Mouse (Mus musculus) E14TG2a.4 (cell line): Measurements from ENCODE around the gene Ankrd37.

Experiments used
- H3K27me3 ChIP-seq: 2 replicates; pipeline ENCODE4 v1.6.1; 2014; ENCODE audit warnings: low read length, control low read depth; ENCODE audit not compliant: insufficient read depth
- H3K36me3 ChIP-seq: 2 replicates; pipeline ENCODE4 v1.6.1; 2014; ENCODE audit warnings: low read length, control low read depth; ENCODE audit not compliant: insufficient read depth
- H3K4me1 ChIP-seq: replicated peaks from 2 replicates; pipeline ENCODE4 v1.6.1; 2014; ENCODE audit warnings: low read depth, low read length, control low read depth
- H3K4me3 ChIP-seq: replicated peaks from 2 replicates; pipeline ENCODE4 v1.5.1; 2014; ENCODE audit warnings: mild to moderate bottlenecking, low read length
- H3K9me3 ChIP-seq: 2 replicates; pipeline ENCODE4 v1.6.1; 2014; ENCODE audit warnings: low read length, control low read depth
- CTCF ChIP-seq: conservative IDR thresholded peaks from 2 replicates; pipeline ENCODE4 v1.5.1; 2014; ENCODE audit warnings: low read length
- NANOG ChIP-seq: IDR thresholded peaks from 2 replicates; pipeline ENCODE4 v1.6.1; 2014; ENCODE audit warnings: borderline replicate concordance, low read length, mixed read lengths
- POU5F1 ChIP-seq: IDR thresholded peaks from 2 replicates; pipeline ENCODE4 v1.6.1; 2014; ENCODE audit warnings: low read length, borderline replicate concordance

Ankrd37 gene

GRCm38 (mm10) chr8:45988189-45988588 is 17.3 kb downstream of the Ankrd37 start:
- H3K4me1 ChIP-seq: 0 out of 2 replicates have a peak, but pooled peaks cover 4% of the 10 kb centered on the region
- no peak for TF ChIP-seq NANOG
- no peak for TF ChIP-seq POU5F1
- no peak for TF ChIP-seq CTCF
- no peaks in the 10 kb centered on the region for H3K27me3 ChIP-seq
- no peak overlapping the region for H3K4me3 ChIP-seq
- H3K36me3 ChIP-seq: peaks cover 10% of the 10 kb centered on the region; the same call in 1 of the 2 replicates
- H3K9me3 ChIP-seq: no peaks in the 10 kb centered on the region

GRCm38 (mm10) chr8:45986665-45987064 is 18.8 kb downstream of the Ankrd37 start:
- TF ChIP-seq NANOG (no peak), POU5F1 (no peak), CTCF (no peak)
- no peaks in the 10 kb centered on the region for H3K9me3 ChIP-seq
- no peak overlapping the region for H3K4me3 ChIP-seq
- no peaks in the 10 kb centered on the region for H3K27me3 ChIP-seq
- peaks cover 10% of the 10 kb centered on the region; the same call in 1 of the 2 replicates for H3K36me3 ChIP-seq
- H3K4me1 ChIP-seq: 0 out of 2 replicates have a peak, but pooled peaks cover 4% of the 10 kb centered on the region

- Histone ChIP-seq H3K4me1 (0 out of 2 replicates have a peak, but pooled peaks cover 3% of the 10 kb centered on the region), H3K36me3 (peaks cover 8% of the 10 kb centered on the region; the same call in 1 of the 2 replicates), H3K4me3 (peak overlapping the region; percentile 77), H3K9me3 (peaks cover 56% of the 10 kb centered on the region), H3K27me3 (no peaks in the 10 kb centered on the region)
- TF ChIP-seq NANOG (no peak), POU5F1 (no peak), CTCF (no peak)
Measured at GRCm38 (mm10) chr8:45975837-45976468, 29.6 kb downstream of the Ankrd37 start.

- H3K4me3 ChIP-seq: peak within 1 kb of the TSS; percentile 77
Measured at GRCm38 (mm10) chr8:45975126-45975836, 30.2 kb downstream of the Ankrd37 start, which contains the start of the genes 1700029J07Rik and Ufsp2. Gene 1700029J07Rik, minus strand, starts transcription at chr8:45975252. Gene Ufsp2, plus strand, starts transcription at chr8:45975528.

GRCm38 (mm10) chr8:45973988-45974505 is 31.5 kb downstream of the Ankrd37 start:
- peaks cover 5% of the 10 kb centered on the region; the same call in 1 of the 2 replicates for H3K36me3 ChIP-seq
- H3K4me3 ChIP-seq: no peak overlapping the region
- peaks cover 59% of the 10 kb centered on the region for H3K9me3 ChIP-seq
- H3K4me1 ChIP-seq: 0 out of 2 replicates have a peak, but pooled peaks cover 3% of the 10 kb centered on the region
- TF ChIP-seq NANOG: no peak
- no peak for TF ChIP-seq CTCF
- no peak for TF ChIP-seq POU5F1
- no peaks in the 10 kb centered on the region for H3K27me3 ChIP-seq

More at GRCm38 (mm10) chr8:45975126-45975836, 30.2 kb downstream of the Ankrd37 start, which contains the start of the genes 1700029J07Rik and Ufsp2:
- H3K27me3 ChIP-seq: no peaks in the 10 kb centered on the region
- TF ChIP-seq CTCF (no peak), POU5F1 (no peak), NANOG (no peak)
- H3K36me3 ChIP-seq: peaks cover 5% of the 10 kb centered on the region; the same call in 1 of the 2 replicates
- 0 out of 2 replicates have a peak, but pooled peaks cover 3% of the 10 kb centered on the region for H3K4me1 ChIP-seq
- H3K9me3 ChIP-seq: peaks cover 59% of the 10 kb centered on the region

GRCm38 (mm10) chr8:45970894-45971293 is 34.6 kb downstream of the Ankrd37 start:
- Histone ChIP-seq H3K9me3 (peaks cover 44% of the 10 kb centered on the region), H3K36me3 (no peaks in the 10 kb centered on the region), H3K4me3 (no peak overlapping the region), H3K4me1 (0 out of 2 replicates have a peak, but pooled peaks cover 3% of the 10 kb centered on the region), H3K27me3 (no peaks in the 10 kb centered on the region)
- TF ChIP-seq POU5F1: no peak
- TF ChIP-seq CTCF: peak; percentile 43
- TF ChIP-seq NANOG: no peak

- H3K9me3 ChIP-seq: peaks cover 10% of the 10 kb centered on the region
- H3K4me3 ChIP-seq: no peak overlapping the region
- H3K4me1 ChIP-seq: no peaks in the 10 kb centered on the region
- no peaks in the 10 kb centered on the region for H3K36me3 ChIP-seq
- no peaks in the 10 kb centered on the region for H3K27me3 ChIP-seq
- no peak for TF ChIP-seq CTCF
- no peak for TF ChIP-seq POU5F1
- peak; percentile 82 for TF ChIP-seq NANOG
Measured at GRCm38 (mm10) chr8:45950622-45951021, 54.9 kb downstream of the Ankrd37 start.
